Mouse (Mus musculus) kidney, postnatal 0 days (tissue): ENCODE measurements around the gene Sord. TPM values are rescaled to one million over a fixed set of nuclear protein-coding genes. Genes with fewer than 3 reads are reported as not detected.
"Not testable (repeated sequence)": the region's sequence is repeated elsewhere in the genome, so short reads cannot be mapped to it uniquely, and the experiment has no call there.

ENCODE experiments used
- ATAC-seq: fragments of 200-750 bp; cut with Nextera tagmentation; replicated peaks from 2 replicates; pipeline ENCODE4 v1.8.0; 2017; ENCODE audit warnings: low read depth, moderate number of reproducible peaks, moderate TSS enrichment, moderate library complexity; ENCODE audit not compliant: low FRiP score
- DNase-seq: peaks from one replicate; pipeline ENCODE4 v3.0.0-alpha.2; 2016; ENCODE audit warnings: low spot score
- H3K27ac ChIP-seq: fragments of 300-500 bp; sonication (generic); 2 replicates; pipeline ENCODE4 v1.5.1; 2014; ENCODE audit warnings: mild to moderate bottlenecking
- H3K27me3 ChIP-seq: fragments of 300-500 bp; sonication (generic); 2 replicates; pipeline ENCODE4 v1.6.1; 2014; ENCODE audit warnings: low read length, mixed read lengths; ENCODE audit not compliant: insufficient read depth
- H3K36me3 ChIP-seq: fragments of 300-500 bp; sonication (generic); 2 replicates; pipeline ENCODE4 v1.6.1; 2014; ENCODE audit warnings: low read length, mixed read lengths; ENCODE audit not compliant: insufficient read depth
- H3K4me1 ChIP-seq: fragments of 300-500 bp; sonication (generic); replicated peaks from 2 replicates; pipeline ENCODE4 v1.6.1; 2014; ENCODE audit warnings: antibody characterized with exemption, low read length, mixed read lengths; ENCODE audit not compliant: insufficient read depth
- H3K4me2 ChIP-seq: fragments of 300-500 bp; sonication (generic); 2 replicates; pipeline ENCODE4 v1.6.1; 2014; ENCODE audit warnings: mild to moderate bottlenecking, low read length, moderate library complexity, mixed read lengths
- H3K4me3 ChIP-seq: fragments of 300-500 bp; sonication (generic); replicated peaks from 2 replicates; pipeline ENCODE4 v1.5.1; 2014; ENCODE audit warnings: low read depth, low read length
- H3K9ac ChIP-seq: fragments of 300-500 bp; sonication (generic); 2 replicates; pipeline ENCODE4 v1.6.1; 2014; ENCODE audit warnings: low read depth, low read length
- H3K9me3 ChIP-seq: fragments of 300-500 bp; sonication (generic); replicated peaks from 2 replicates; pipeline ENCODE4 v1.6.1; 2016; ENCODE audit warnings: low read length, inconsistent platforms, mixed read lengths
- CTCF ChIP-seq: IDR thresholded peaks from 2 replicates; pipeline ENCODE4 v1.5.1; 2016; ENCODE audit warnings: antibody characterized with exemption, low read depth, mild to moderate bottlenecking, moderate library complexity
- WGBS: fragments of 180-500 bp; shearing (Covaris S2); extraction: QIAGEN DNeasy Blood & Tissue Kit; methylation state at CpG from one replicate; pipeline ENCODE4 v1.1.7; 2014; 5-methylcytosine and 5-hydroxymethylcytosine counted together
- polyA plus RNA-seq: library from polyadenylated mRNA; unstranded; fragments of >200 nt; fragmentation: Nextera tagmentation; extraction: Ambion mirVana; gene quantifications from 2 replicates; pipeline ENCODE4 v1.2.1, GENCODE M21; 2015

Sord gene
- polyA plus RNA-seq, 1 experiment from 2014 or later, result 127 TPM

DNA sequence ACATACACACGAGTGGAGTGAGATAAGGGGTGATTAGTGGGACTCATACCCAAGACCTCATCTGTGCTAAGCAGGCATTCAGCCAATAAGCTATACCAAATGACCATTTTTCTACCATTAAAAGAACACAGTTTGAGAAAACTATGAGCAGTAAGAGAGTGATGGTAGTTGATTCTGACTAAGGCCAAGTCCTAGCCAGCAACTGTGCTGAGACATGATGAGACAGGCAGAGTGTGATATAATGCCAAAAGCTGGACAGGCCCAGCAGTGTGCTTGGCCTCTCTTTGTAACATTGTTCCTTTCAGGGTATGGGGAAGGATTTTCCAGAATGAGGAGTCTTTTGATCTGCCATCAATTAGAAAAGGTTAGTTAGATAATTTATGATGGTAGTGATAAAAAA is 33.0 kb upstream of the Sord start:
- TF ChIP-seq CTCF, result no peak
- Histone ChIP-seq H3K9me3 (no peaks in the 10 kb centered on the region), H3K4me1 (no peaks in the 10 kb centered on the region), H3K27me3 (no peaks in the 10 kb centered on the region), H3K4me3 (no peak overlapping the region), H3K4me2 (no peak overlapping the region), H3K36me3 (no peaks in the 10 kb centered on the region), H3K27ac (no peak overlapping the region), H3K9ac (no peak overlapping the region)
- WGBS, result 100% methylated on average over 1 of the region's 1 CpGs
- ATAC-seq (no peak), DNase-seq (no peak)

DNA sequence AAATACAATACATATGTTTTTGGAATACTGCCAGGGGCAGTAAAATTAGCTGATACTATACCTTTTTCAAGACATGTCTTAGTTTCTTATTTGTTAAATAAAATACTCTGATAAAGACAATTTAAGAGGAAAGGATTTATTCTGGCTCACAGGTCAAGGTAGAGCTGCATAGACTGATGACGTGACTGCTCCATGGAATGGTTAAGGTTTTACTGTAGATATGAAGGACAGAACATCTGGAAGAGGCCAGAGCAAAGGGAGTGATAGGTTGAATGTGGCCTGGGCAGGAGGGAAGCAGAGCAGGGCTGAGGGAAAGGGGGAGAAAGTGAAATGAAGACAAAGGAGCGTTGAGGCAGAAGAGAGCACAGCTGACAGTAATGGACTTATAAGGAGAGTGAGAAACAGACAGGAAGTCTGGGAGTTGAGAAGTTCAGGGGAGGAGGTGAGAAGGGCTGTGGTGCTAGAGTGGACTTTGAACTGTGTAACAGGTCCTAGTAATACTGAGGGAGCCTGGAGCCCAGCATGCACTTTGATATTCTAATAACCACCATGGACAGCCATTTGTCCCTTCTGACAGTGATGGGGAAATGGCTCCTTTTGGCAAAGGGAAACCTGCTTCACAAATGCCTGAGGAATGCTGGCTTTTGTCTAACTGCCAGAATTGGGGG is 28.0 kb upstream of the Sord start:
- Histone ChIP-seq H3K27me3 (no peaks in the 10 kb centered on the region), H3K4me2 (no peak overlapping the region), H3K4me3 (no peak overlapping the region), H3K9ac (no peak overlapping the region), H3K36me3 (no peaks in the 10 kb centered on the region), H3K9me3 (no peaks in the 10 kb centered on the region), H3K27ac (no peak overlapping the region), H3K4me1 (no peaks in the 10 kb centered on the region)
- no peak for TF ChIP-seq CTCF
- DNase-seq (no peak), ATAC-seq (no peak)
- 41% methylated on average over 2 of the region's 2 CpGs for WGBS

DNA sequence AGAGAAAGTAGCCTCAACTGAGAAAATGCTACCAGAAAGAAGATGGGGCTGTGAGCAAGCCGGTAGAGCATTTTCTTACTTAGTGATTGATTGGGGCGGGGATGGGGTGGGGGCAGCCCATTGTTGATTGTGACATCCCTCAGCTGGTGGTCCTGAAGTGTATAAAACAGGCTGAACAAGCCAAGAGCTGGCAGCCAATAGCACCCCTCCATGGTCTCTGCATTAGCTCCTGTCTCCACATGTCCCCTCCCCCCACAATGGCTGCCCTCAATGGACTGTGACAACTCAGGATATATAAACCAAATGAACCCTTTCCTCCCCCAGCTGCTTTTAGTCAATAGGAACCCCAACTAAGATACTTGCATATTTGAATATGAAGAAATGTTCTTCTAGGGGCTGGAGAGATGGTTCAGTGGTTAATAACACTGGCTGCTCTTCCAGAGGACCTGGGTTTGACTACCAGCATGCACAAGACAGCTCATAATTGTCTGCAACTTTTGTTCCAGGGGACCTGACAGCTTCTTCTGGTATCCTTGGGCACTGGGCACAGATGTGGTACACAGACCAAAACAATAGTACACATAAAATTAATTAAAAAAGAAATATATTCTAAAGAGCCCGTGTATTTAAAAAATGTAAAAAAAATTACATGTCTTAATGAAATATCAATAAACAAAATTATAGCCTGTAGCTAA is 23.9 kb upstream of the Sord start:
- ATAC-seq (no peak), DNase-seq (no peak)
- Histone ChIP-seq H3K4me3 (no peak overlapping the region), H3K4me1 (no peaks in the 10 kb centered on the region), H3K27me3 (no peaks in the 10 kb centered on the region), H3K4me2 (no peak overlapping the region), H3K27ac (no peak overlapping the region), H3K9me3 (no peaks in the 10 kb centered on the region), H3K9ac (no peak overlapping the region), H3K36me3 (no peaks in the 10 kb centered on the region)
- 51% methylated on average over 3 of the region's 3 CpGs for WGBS
- TF ChIP-seq CTCF, result no peak

DNA sequence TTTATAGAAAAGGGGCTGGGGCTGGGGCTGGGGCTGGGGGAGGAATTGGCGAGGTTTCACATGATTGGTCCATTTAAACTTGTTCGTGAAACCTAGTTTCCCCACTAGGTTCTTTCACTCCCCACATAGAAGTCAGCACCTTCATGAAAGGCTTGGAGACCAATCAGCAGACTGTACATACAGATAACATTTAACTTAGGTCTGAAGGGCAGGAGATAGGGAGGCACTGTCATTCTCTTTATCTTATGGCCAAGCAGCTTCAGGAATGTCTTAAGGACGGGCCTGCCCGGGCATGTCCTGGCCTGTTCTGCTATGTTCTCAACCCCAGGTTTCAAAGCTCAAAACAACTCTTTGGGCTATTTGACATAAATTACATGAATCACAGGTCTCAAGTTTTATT is 17.5 kb upstream of the Sord start:
- not testable (repeated sequence) for H3K4me3 ChIP-seq, H3K36me3 ChIP-seq, H3K9ac ChIP-seq, H3K27ac ChIP-seq, DNase-seq, H3K27me3 ChIP-seq, H3K9me3 ChIP-seq, H3K4me2 ChIP-seq, ATAC-seq, H3K4me1 ChIP-seq
- WGBS, result 79% methylated on average over 4 of the region's 4 CpGs

DNA sequence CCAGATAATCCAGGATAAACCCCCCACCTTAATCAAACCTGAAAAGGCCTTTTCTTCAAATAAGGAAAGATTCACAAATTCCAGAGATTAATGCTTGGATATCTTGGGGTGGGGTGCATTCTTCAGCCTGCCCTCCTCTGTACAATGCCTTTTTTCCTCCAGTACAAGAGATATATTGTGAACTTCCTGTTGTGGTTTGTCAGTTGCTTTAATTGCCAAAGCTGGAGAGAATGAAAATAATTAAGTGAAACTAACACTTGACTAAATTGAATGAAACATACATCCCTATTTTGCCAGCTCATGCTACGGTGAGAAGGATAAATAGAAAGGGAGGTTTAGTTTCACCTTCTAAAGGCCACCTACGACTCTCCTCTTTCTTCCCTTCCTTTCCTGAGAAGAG is 16.3 kb upstream of the Sord start:
- H3K27me3 ChIP-seq, result no peaks in the 10 kb centered on the region
- no peak overlapping the region for H3K27ac ChIP-seq
- DNase-seq, result no peak
- no peak overlapping the region for H3K4me3 ChIP-seq
- no peak overlapping the region for H3K9ac ChIP-seq
- no peaks in the 10 kb centered on the region for H3K36me3 ChIP-seq
- ATAC-seq, result no peak
- no peak overlapping the region for H3K4me2 ChIP-seq
- no peaks in the 10 kb centered on the region for H3K4me1 ChIP-seq
- TF ChIP-seq CTCF, result no peak
- no peaks in the 10 kb centered on the region for H3K9me3 ChIP-seq
- 37% methylated on average over 2 of the region's 2 CpGs for WGBS

DNA sequence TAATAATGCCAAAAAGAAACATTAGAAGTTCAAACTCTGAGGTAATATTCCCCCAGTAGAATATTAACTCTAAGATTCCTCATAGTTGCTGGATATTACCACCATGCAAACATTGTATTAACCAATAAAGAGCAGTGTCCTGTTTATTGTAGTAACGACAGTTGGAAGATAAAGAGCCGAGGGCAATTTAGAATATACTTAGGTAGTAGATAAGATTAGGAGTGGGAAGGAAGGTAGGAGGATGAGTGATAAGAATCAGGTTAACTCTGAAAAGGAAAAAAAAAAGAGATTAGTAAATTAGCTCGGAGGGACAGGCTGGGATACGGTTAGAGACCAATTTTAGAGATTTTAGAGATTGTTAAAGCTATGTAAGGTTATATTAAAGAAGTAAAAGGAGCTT is 13.2 kb upstream of the Sord start:
- no peak for TF ChIP-seq CTCF
- 58% methylated on average over 4 of the region's 4 CpGs for WGBS
- no peaks in the 10 kb centered on the region for H3K4me1 ChIP-seq
- H3K27ac ChIP-seq, result no peak overlapping the region
- ATAC-seq, result no peak
- H3K9ac ChIP-seq, result no peak overlapping the region
- DNase-seq, result no peak
- H3K36me3 ChIP-seq, result no peaks in the 10 kb centered on the region
- no peaks in the 10 kb centered on the region for H3K27me3 ChIP-seq
- H3K9me3 ChIP-seq, result no peaks in the 10 kb centered on the region
- no peak overlapping the region for H3K4me2 ChIP-seq
- H3K4me3 ChIP-seq, result no peak overlapping the region
